Mouse (Mus musculus): ENCODE results near the gene Ltbp3. TPM values are rescaled to one million over a fixed set of nuclear protein-coding genes. Genes with fewer than 3 reads are reported as not detected.

Gene Ltbp3
- polyA plus RNA-seq, 1 experiment from 2014 or later = 5.5 TPM

DNA sequence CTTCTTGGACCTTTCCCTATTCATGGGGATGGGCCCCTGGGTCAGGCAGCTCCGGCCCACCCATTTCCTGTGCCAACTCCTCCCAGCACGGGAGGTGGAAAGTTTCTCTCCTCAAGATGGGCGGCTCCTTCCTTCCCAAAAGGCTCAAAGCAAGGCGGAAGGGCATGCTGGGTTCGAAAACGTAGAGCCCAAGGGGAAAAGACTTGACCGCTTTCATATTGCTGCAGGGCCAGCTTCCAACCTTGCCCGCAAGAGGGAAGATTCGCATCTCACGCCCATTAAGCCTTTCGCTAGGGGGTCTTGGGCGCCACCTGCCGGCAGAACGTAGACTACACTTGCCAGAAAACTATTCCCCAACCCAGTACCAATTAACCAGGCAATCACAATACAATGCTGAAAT, 13.0 kb upstream of the Ltbp3 start:
- peaks cover 29% of the 10 kb centered on the region; the same call in 1 of the 2 replicates for H3K4me1 ChIP-seq (replicated peaks; ENCODE audit: control insufficient read depth, insufficient read depth, low read length)
- 6% methylated on average over 14 of the region's 14 CpGs for WGBS
- H3K27me3 ChIP-seq (ENCODE audit: control insufficient read depth, insufficient read depth, low read length) = no peaks in the 10 kb centered on the region
- ATAC-seq (replicated peaks; ENCODE audit: low FRiP score) = no peak
- H3K36me3 ChIP-seq (ENCODE audit: control insufficient read depth, insufficient read depth, low read length) = no peaks in the 10 kb centered on the region; the same call in 1 of the 2 replicates
- peak overlapping the region; percentile 96 for H3K4me3 ChIP-seq (ENCODE audit: low read depth, low read length)
- DNase-seq (ENCODE audit: low spot score) = peak; percentile 93
- peak overlapping the region; percentile 100 for H3K9ac ChIP-seq (ENCODE audit: low read length)
- no peaks in the 10 kb centered on the region for H3K9me3 ChIP-seq (ENCODE audit: control insufficient read depth, low read length)
- no peak overlapping the region for H3K27ac ChIP-seq (ENCODE audit: low read depth, low read length)
- H3K4me2 ChIP-seq (ENCODE audit: low read depth, low read length, severe bottlenecking) = peak overlapping the region; percentile 91

DNA sequence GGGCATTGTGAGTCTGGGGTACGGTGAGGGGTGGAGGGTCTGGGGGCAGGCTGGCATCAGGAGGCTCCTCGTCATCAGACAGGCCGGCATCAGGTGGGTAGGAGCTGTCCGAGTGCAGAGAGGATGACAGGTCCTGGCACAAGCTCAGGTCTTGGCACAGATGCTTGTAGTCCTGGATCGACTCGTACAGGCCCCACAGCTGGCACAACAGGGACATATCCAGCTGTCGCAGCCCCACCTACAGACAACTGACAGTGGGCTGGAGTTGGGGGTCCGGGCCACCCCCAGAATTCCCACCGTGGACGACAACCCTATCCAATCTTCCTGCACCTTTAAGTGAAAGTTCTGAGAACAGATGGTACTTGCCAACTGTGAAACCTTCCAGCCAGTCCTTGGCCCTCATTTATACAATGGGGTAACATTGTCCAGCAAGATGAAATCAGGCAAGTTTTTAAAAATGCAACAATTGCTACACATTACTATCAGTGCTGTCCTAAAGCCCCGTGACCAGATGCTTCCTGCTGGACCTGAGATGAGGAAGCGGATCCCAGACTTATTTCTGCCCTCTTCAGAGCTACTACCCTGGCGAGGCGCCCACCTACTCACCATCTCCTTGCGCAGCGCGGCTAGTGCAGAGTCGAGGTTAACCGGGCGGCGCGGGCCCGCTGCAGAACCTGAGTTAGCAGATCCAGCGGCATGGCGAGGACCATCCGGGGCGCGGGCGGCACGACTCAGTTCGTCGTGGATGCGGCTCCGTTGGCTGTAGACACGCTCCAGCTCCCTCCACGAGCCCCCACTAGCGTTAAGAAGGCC, 11.9 kb upstream of the Ltbp3 start:
- WGBS = 10% methylated on average over 37 of the region's 37 CpGs
- H3K27ac ChIP-seq (ENCODE audit: low read depth, low read length) = peak overlapping the region; percentile 89
- H3K4me2 ChIP-seq (ENCODE audit: low read depth, low read length, severe bottlenecking) = peak overlapping the region; percentile 91
- no peaks in the 10 kb centered on the region for H3K27me3 ChIP-seq (ENCODE audit: control insufficient read depth, insufficient read depth, low read length)
- peak overlapping the region; percentile 100 for H3K9ac ChIP-seq (ENCODE audit: low read length)
- ATAC-seq (replicated peaks; ENCODE audit: low FRiP score) (peak; percentile 15), DNase-seq (ENCODE audit: low spot score) (peak; percentile 80)
- no peaks in the 10 kb centered on the region; the same call in 1 of the 2 replicates for H3K36me3 ChIP-seq (ENCODE audit: control insufficient read depth, insufficient read depth, low read length)
- H3K9me3 ChIP-seq (ENCODE audit: control insufficient read depth, low read length) = no peaks in the 10 kb centered on the region
- H3K4me1 ChIP-seq (replicated peaks; ENCODE audit: control insufficient read depth, insufficient read depth, low read length) = peaks cover 29% of the 10 kb centered on the region; the same call in 1 of the 2 replicates
- H3K4me3 ChIP-seq (ENCODE audit: low read depth, low read length) = peak overlapping the region; percentile 96

DNA sequence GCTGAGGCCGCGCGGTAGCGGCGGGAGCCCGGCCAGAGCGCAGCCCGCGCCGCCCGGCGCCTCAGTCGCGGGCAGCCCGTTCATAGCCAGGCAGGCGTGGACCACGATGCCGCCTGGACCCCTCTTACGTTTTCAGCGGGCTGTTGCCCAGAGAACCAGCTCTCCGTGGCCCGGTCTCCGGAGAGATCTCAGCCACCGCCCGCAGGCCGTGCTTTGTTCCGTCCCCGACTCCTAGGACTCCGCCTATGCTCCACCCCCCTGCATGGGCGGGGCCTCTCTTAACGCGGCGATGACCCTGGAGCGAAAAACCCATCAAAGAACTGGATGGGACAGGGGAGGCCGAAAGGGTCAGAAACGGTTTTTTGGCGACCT, 11.3 kb upstream of the Ltbp3 start, which contains the start of gene Fam89b:
TSS of gene Fam89b (minus strand) at position 210 of the 372 bp plus-strand sequence.
- Histone ChIP-seq H3K9me3 (ENCODE audit: control insufficient read depth, low read length) (no peaks in the 10 kb centered on the region), H3K4me1 (replicated peaks; ENCODE audit: control insufficient read depth, insufficient read depth, low read length) (peaks cover 29% of the 10 kb centered on the region; the same call in 1 of the 2 replicates), H3K4me2 (ENCODE audit: low read depth, low read length, severe bottlenecking) (peak within 1 kb of the TSS; percentile 91), H3K27me3 (ENCODE audit: control insufficient read depth, insufficient read depth, low read length) (no peaks in the 10 kb centered on the region), H3K9ac (ENCODE audit: low read length) (peak within 1 kb of the TSS; percentile 100), H3K27ac (ENCODE audit: low read depth, low read length) (peak within 1 kb of the TSS; percentile 89), H3K4me3 (ENCODE audit: low read depth, low read length) (peak within 1 kb of the TSS; percentile 96), H3K36me3 (ENCODE audit: control insufficient read depth, insufficient read depth, low read length) (no peaks in the 10 kb centered on the region; the same call in 1 of the 2 replicates)
- DNase-seq (ENCODE audit: low spot score) (peak; percentile 94), ATAC-seq (replicated peaks; ENCODE audit: low FRiP score) (peak; percentile 73)
- under 1% methylated on average over 37 of the region's 37 CpGs for WGBS

- no peak for DNase-seq (ENCODE audit: low spot score)
- Histone ChIP-seq H3K36me3 (ENCODE audit: control insufficient read depth, insufficient read depth, low read length) (no peaks in the 10 kb centered on the region), H3K4me3 (ENCODE audit: low read depth, low read length) (peak overlapping the region; percentile 83), H3K9me3 (ENCODE audit: control insufficient read depth, low read length) (no peaks in the 10 kb centered on the region), H3K4me2 (ENCODE audit: low read depth, low read length, severe bottlenecking) (peak overlapping the region; percentile 97), H3K27me3 (ENCODE audit: control insufficient read depth, insufficient read depth, low read length) (no peaks in the 10 kb centered on the region; the same call in 1 of the 2 replicates), H3K4me1 (replicated peaks; ENCODE audit: control insufficient read depth, insufficient read depth, low read length) (peaks cover 29% of the 10 kb centered on the region; the same call in 1 of the 2 replicates), H3K27ac (ENCODE audit: low read depth, low read length) (no peak overlapping the region), H3K9ac (ENCODE audit: low read length) (no peak overlapping the region; the same call in 1 of the 2 replicates)
- ATAC-seq (replicated peaks; ENCODE audit: low FRiP score) = no peak
- 76% methylated on average over 29 of the region's 29 CpGs for WGBS
These were observed 10.2 kb upstream of the Ltbp3 start for GRCm38 (mm10) chr19:5730314-5731186.

- 1% methylated on average over 47 of the region's 47 CpGs for WGBS
- Histone ChIP-seq H3K4me1 (replicated peaks; ENCODE audit: control insufficient read depth, insufficient read depth, low read length) (peaks cover 24% of the 10 kb centered on the region; the same call in 1 of the 2 replicates), H3K27ac (ENCODE audit: low read depth, low read length) (no peak overlapping the region), H3K9me3 (ENCODE audit: control insufficient read depth, low read length) (no peaks in the 10 kb centered on the region), H3K9ac (ENCODE audit: low read length) (peak overlapping the region; percentile 71), H3K27me3 (ENCODE audit: control insufficient read depth, insufficient read depth, low read length) (no peaks in the 10 kb centered on the region; the same call in 1 of the 2 replicates), H3K4me2 (ENCODE audit: low read depth, low read length, severe bottlenecking) (peak overlapping the region; percentile 97), H3K4me3 (ENCODE audit: low read depth, low read length) (peak overlapping the region; percentile 83), H3K36me3 (ENCODE audit: control insufficient read depth, insufficient read depth, low read length) (no peaks in the 10 kb centered on the region)
- ATAC-seq (replicated peaks; ENCODE audit: low FRiP score) = peak; percentile 86
- DNase-seq (ENCODE audit: low spot score) = peak; percentile 96
These were observed 9.3 kb upstream of the Ltbp3 start for GRCm38 (mm10) chr19:5731264-5731978.

- WGBS = 83% methylated on average over 9 of the region's 9 CpGs
- Histone ChIP-seq H3K27ac (ENCODE audit: low read depth, low read length) (no peak overlapping the region), H3K9ac (ENCODE audit: low read length) (no peak overlapping the region), H3K36me3 (ENCODE audit: control insufficient read depth, insufficient read depth, low read length) (no peaks in the 10 kb centered on the region), H3K27me3 (ENCODE audit: control insufficient read depth, insufficient read depth, low read length) (no peaks in the 10 kb centered on the region; the same call in 1 of the 2 replicates), H3K4me3 (ENCODE audit: low read depth, low read length) (no peak overlapping the region), H3K4me1 (replicated peaks; ENCODE audit: control insufficient read depth, insufficient read depth, low read length) (peaks cover 10% of the 10 kb centered on the region; the same call in 1 of the 2 replicates), H3K4me2 (ENCODE audit: low read depth, low read length, severe bottlenecking) (no peak overlapping the region), H3K9me3 (ENCODE audit: control insufficient read depth, low read length) (no peaks in the 10 kb centered on the region)
- DNase-seq (ENCODE audit: low spot score) (no peak), ATAC-seq (replicated peaks; ENCODE audit: low FRiP score) (no peak)
These were observed 6.4 kb upstream of the Ltbp3 start for GRCm38 (mm10) chr19:5734325-5734724.

- Histone ChIP-seq H3K27ac (ENCODE audit: low read depth, low read length) (no peak overlapping the region), H3K9ac (ENCODE audit: low read length) (no peak overlapping the region), H3K36me3 (ENCODE audit: control insufficient read depth, insufficient read depth, low read length) (no peaks in the 10 kb centered on the region), H3K9me3 (ENCODE audit: control insufficient read depth, low read length) (no peaks in the 10 kb centered on the region), H3K4me2 (ENCODE audit: low read depth, low read length, severe bottlenecking) (no peak overlapping the region), H3K4me1 (replicated peaks; ENCODE audit: control insufficient read depth, insufficient read depth, low read length) (peaks cover 15% of the 10 kb centered on the region), H3K4me3 (ENCODE audit: low read depth, low read length) (no peak overlapping the region), H3K27me3 (ENCODE audit: control insufficient read depth, insufficient read depth, low read length) (peaks cover 25% of the 10 kb centered on the region)
- no peak for DNase-seq (ENCODE audit: low spot score)
- no peak for ATAC-seq (replicated peaks; ENCODE audit: low FRiP score)
- WGBS = 57% methylated on average over 2 of the region's 2 CpGs
These were observed 1.3 kb upstream of the Ltbp3 start for GRCm38 (mm10) chr19:5739446-5739845.

Data from forebrain, embryonic 11.5 days (tissue).